Mouse (Mus musculus) heart, embryonic 10.5 days (tissue): Measurements from ENCODE around the gene Fxn. TPM values are rescaled to one million over a fixed set of nuclear protein-coding genes. Genes with fewer than 3 reads are reported as not detected.

Experiments
- DNase-seq: peaks from one replicate; pipeline ENCODE4 v3.0.0-alpha.2; 2017; ENCODE audit warnings: low spot score
- H3K27ac ChIP-seq: fragments of 300-500 bp; sonication (generic); 2 replicates; pipeline ENCODE4 v1.5.1; 2016; ENCODE audit warnings: mild to moderate bottlenecking
- H3K27me3 ChIP-seq: fragments of 300-500 bp; sonication (generic); 2 replicates; pipeline ENCODE4 v1.6.1; 2016; ENCODE audit warnings: mild to moderate bottlenecking; ENCODE audit not compliant: poor library complexity, insufficient read depth, severe bottlenecking
- H3K36me3 ChIP-seq: fragments of 300-500 bp; sonication (generic); 2 replicates; pipeline ENCODE4 v1.6.1; 2016; ENCODE audit warnings: mild to moderate bottlenecking, moderate library complexity
- H3K4me1 ChIP-seq: fragments of 300-500 bp; sonication (generic); 2 replicates; pipeline ENCODE4 v1.6.1; 2016; ENCODE audit warnings: mild to moderate bottlenecking
- H3K4me3 ChIP-seq: fragments of 300-500 bp; sonication (generic); 2 replicates; pipeline ENCODE4 v1.5.1; 2016; ENCODE audit warnings: mild to moderate bottlenecking, moderate library complexity
- H3K9me3 ChIP-seq: fragments of 300-500 bp; sonication (generic); 2 replicates; pipeline ENCODE4 v1.6.1; 2016; ENCODE audit warnings: mild to moderate bottlenecking, moderate library complexity
- WGBS: fragments of 180-500 bp; shearing (Covaris S2); methylation state at CpG from one replicate; pipeline ENCODE4 v1.1.7; 2016; 5-methylcytosine and 5-hydroxymethylcytosine counted together
- polyA plus RNA-seq: library from polyadenylated mRNA; unstranded; fragments of >200 nt; fragmentation: Nextera tagmentation; extraction: Ambion mirVana; gene quantifications from 2 replicates; pipeline ENCODE4 v1.2.1, GENCODE M21; 2016

The Fxn gene
- polyA plus RNA-seq = 71.9 and 73.4 TPM in 2 replicates

DNA sequence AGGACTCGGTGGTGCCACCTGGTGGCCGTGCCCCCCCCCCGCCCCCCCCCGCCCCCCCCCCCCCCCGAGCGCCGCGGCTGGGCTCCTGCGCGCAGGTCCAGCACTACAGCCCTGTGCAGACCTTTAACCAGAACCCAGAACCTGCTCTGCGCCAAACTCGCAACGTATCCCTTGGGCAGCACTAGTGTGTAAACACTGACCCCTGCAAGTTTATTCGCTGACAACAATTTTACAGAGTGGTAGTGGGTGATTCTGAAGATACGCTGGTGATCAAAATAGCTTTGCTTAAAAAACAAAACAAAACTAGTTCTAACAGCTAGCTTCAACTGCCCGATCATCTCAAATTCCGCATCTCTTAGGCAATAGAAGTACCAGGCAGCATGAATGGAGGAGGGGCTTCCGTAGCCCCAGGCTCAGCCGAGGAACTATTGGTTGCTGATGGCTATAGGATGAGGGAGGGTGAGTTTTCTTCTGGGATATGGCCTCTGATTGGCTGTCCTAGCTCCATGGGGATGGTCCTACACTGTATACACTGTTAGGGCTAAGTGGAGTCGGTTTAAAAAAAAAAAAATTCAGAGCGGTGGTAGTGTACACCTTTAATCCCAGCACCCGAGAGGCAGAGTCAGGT, at the start of gene Fxn:
Gene Fxn (minus strand): TSS at position 5 of the 628 bp plus-strand sequence.
- Histone ChIP-seq H3K4me3 (peak within 1 kb of the TSS; percentile 76), H3K9me3 (no peaks in the 10 kb centered on the region), H3K4me1 (peaks cover 6% of the 10 kb centered on the region), H3K27me3 (no peaks in the 10 kb centered on the region), H3K36me3 (peaks cover 17% of the 10 kb centered on the region; the same call in 1 of the 2 replicates), H3K27ac (peak within 1 kb of the TSS; percentile 97)
- WGBS = 1% methylated on average over 16 of the region's 22 CpGs
- DNase-seq = peak; percentile 92

DNA sequence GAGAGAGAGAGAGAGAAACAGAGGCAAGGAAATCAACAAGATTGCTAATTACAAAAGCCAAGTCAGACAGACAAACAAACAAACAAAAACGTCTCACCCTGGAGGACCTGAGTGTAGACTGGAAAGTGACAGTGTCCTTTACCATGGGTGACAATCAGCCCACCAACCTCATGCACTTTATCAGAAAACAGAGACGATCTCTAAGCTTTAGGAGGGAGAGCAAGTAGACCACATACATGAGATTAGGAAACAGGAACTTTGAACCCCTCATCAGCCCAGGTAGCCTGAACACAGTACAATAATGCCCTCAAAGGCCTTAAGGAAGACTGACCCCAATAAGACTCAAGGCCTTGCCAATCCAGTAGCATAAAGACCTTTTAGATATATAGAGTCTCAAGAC, 47.5 kb upstream of the Fxn start:
- DNase-seq = no peak
- Histone ChIP-seq H3K4me1 (peaks cover 10% of the 10 kb centered on the region), H3K27ac (no peak overlapping the region), H3K36me3 (no peaks in the 10 kb centered on the region; the same call in 1 of the 2 replicates), H3K27me3 (no peaks in the 10 kb centered on the region), H3K9me3 (no peaks in the 10 kb centered on the region), H3K4me3 (no peak overlapping the region)
- 34% methylated on average over 2 of the region's 2 CpGs for WGBS

DNA sequence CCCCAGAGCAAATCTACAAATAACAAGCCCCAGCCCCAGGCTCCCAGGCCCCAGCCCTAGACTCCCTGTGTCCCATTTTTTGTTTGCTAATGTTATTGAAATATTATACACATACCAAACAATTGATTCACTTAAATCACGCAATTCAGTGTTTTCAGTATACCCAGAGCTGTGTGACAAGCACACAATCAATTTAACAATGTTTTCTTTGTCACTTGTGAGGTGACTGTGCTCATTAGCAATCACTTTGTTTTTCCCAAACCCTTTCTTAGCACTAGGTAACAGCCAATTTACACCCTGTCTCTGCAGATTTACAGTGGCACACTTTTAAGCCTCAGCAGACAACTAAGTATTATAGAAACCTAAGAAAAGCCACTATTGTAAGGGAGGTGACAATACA, 46.6 kb upstream of the Fxn start:
- Histone ChIP-seq H3K27ac (no peak overlapping the region), H3K36me3 (no peaks in the 10 kb centered on the region; the same call in 1 of the 2 replicates), H3K4me3 (no peak overlapping the region), H3K4me1 (peaks cover 14% of the 10 kb centered on the region), H3K27me3 (no peaks in the 10 kb centered on the region), H3K9me3 (no peaks in the 10 kb centered on the region)
- 32% methylated on average over 1 of the region's 1 CpGs for WGBS
- peak; percentile 22 for DNase-seq

DNA sequence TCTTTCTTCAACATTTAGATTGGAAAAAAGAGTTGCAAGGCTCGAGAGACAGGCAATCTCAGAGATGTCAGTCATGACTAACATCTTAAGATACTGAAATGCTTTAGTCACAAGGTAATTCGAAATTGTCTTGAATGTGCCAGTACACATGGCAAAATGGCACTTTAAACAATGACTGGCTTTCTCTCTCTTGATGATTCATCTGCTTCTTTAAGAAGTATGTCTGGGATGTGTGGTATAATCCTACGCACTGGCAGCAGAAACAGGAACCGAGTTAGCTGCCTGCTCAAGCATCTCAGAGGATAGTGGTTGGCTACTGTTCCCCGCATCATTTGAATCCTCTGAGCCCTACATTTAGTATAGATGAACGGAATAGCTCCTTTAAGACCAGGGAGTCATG, 45.3 kb upstream of the Fxn start:
- H3K9me3 ChIP-seq = no peaks in the 10 kb centered on the region
- H3K36me3 ChIP-seq = no peaks in the 10 kb centered on the region; the same call in 1 of the 2 replicates
- H3K27ac ChIP-seq = no peak overlapping the region
- WGBS = 75% methylated on average over 6 of the region's 6 CpGs
- DNase-seq = no peak
- no peaks in the 10 kb centered on the region for H3K27me3 ChIP-seq
- H3K4me1 ChIP-seq = peaks cover 25% of the 10 kb centered on the region
- no peak overlapping the region for H3K4me3 ChIP-seq

DNA sequence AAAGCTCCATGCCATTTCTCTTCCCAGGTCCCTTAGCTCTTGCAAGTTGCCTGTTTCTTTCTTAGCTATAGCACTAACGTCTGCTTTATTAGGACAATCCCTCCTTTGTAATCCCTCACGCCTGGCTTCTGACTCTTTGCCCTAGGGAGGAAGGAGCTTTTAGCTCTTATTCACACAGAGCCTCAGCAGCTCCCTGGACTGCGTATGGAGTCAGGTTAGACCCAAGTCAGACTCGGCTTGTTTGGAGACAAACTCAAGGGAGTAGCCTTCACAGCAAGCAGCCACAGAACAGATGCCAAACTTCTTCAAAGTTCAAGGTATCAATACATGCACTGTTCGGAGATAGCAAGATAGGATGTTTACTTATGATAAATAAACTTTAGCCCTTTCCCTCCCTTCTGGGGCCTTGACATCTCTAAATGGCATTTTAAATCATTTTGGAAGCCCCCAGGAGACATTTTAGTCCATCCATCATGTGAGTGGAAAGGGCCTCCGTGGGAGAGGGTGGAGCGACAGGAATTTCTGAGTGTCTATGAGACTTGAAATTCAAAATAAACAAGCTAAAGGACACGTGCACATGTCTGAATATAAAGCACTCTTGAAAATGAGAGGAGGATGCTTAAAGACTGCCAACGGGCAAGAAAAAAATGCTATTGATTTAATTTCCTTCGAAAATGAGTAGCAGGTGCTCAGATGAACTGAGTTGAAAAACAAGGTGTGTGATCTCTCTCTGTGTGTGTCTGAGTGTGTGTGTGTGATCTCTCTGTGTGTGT, 43.6 kb upstream of the Fxn start:
- Histone ChIP-seq H3K4me1 (peaks cover 34% of the 10 kb centered on the region), H3K9me3 (no peaks in the 10 kb centered on the region), H3K27me3 (no peaks in the 10 kb centered on the region), H3K27ac (0 out of 2 replicates have a peak overlapping the region, but pooled peaks have one; percentile 1), H3K4me3 (no peak overlapping the region), H3K36me3 (no peaks in the 10 kb centered on the region)
- DNase-seq = no peak
- WGBS = 54% methylated on average over 10 of the region's 10 CpGs

DNA sequence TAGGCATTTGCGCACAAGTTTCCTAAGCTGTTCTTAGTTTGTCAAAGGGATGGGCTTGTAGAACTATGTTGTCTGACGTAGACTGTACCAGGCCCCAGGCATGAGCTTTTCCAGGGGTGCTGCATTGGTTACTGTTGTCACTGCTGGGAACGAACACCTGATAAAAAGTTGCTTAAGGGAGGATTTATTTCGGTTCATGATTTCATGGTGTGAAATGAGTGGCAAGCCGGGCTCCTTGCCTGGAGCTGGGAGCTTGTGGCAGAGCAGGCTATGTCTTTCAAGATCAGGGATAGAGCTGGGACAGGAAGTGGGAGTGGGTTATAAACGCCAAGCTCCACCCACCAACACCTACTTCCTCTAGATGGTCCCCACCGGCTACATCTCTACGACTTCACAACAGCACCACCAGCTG, 41.5 kb upstream of the Fxn start:
- WGBS = 80% methylated on average over 8 of the region's 8 CpGs
- H3K27ac ChIP-seq = 0 out of 2 replicates have a peak overlapping the region, but pooled peaks have one; percentile 29
- DNase-seq = peak; percentile 71

DNA sequence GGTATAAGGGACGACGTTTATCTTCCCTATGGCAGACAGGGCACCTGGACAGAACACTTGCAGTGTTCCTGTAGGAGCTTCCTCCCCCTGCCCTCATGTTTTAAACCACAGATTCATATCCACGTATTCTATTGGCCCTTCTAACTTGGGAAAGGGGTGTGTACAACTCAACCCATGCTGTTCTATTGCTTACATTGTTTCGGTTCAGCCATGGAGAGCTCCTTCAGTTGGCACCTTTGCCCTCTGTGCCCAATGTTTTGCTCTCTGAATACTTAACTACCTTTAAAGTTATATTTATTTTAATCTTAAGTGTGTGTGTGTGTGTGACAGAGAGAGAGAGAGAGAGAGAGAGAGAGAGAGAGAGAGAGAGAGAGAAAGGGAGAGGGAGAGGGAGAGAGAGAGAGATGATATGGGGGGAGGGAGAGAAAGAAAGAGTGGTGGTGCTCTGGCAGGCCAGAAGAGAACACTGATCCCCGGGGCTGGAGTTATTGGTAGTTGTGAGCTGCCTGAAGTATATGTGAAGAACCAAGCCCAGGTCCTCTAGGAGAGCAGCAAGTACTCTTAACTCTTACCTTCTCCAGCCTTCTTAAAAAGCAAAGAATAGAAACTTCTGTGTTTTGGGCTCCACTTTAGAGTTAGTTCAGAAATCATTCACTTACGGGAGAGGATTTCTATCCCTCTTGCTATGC, 41.0 kb upstream of the Fxn start:
- Histone ChIP-seq H3K9me3 (no peaks in the 10 kb centered on the region), H3K36me3 (no peaks in the 10 kb centered on the region), H3K27ac (0 out of 2 replicates have a peak overlapping the region, but pooled peaks have one; percentile 29), H3K4me3 (no peak overlapping the region), H3K27me3 (no peaks in the 10 kb centered on the region), H3K4me1 (peaks cover 42% of the 10 kb centered on the region)
- peak; percentile 3 for DNase-seq
- 87% methylated on average over 6 of the region's 6 CpGs for WGBS

More for the DNA sequence above, 41.5 kb upstream of the Fxn start:
- no peaks in the 10 kb centered on the region for H3K36me3 ChIP-seq
- H3K27me3 ChIP-seq = no peaks in the 10 kb centered on the region
- no peaks in the 10 kb centered on the region for H3K9me3 ChIP-seq
- H3K4me1 ChIP-seq = peaks cover 42% of the 10 kb centered on the region
- no peak overlapping the region for H3K4me3 ChIP-seq

DNA sequence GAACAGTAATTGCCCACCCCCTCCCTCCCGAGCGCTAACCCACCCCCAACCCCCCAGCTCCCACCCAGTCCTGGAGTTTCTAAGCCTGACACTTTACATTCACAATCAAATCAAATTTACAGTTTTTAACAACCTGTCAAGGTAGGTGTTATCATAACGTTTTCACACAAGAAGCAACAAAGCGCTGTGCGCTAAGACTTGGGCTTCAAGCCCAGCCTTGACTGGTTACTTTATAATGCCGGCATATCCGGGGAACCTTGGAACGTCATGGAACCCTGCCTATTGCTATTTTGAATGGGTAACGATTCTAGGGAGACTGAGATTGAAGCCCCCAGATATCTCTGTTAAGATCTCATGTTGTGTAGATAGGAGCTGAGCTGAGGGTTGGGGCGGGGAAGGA, 37.8 kb upstream of the Fxn start:
- peak; percentile 13 for DNase-seq
- H3K9me3 ChIP-seq = no peaks in the 10 kb centered on the region
- H3K4me1 ChIP-seq = peaks cover 47% of the 10 kb centered on the region
- no peaks in the 10 kb centered on the region for H3K27me3 ChIP-seq
- H3K36me3 ChIP-seq = no peaks in the 10 kb centered on the region
- H3K27ac ChIP-seq = no peak overlapping the region
- 81% methylated on average over 10 of the region's 10 CpGs for WGBS
- H3K4me3 ChIP-seq = no peak overlapping the region

DNA sequence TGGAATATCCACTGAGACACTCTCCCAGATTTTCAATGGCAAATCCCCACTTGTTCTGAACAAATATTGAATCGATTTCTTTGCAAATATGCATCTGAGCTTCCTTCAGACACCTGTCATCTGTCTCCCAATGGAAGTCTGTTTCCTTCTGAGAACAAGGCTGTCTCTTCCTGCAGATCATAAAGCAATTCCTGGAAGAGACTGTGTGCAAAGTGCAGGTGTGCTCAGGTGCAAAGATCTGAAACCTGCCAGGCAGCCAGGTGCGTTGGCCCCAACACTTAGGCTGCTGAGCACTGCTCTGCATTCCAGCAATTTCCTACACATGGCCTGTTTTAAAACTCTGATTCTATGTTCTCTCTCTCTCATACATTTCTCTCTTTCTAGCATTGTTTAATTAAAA, 37.3 kb upstream of the Fxn start:
- Histone ChIP-seq H3K4me1 (peaks cover 47% of the 10 kb centered on the region), H3K9me3 (no peaks in the 10 kb centered on the region), H3K4me3 (no peak overlapping the region), H3K36me3 (no peaks in the 10 kb centered on the region), H3K27ac (no peak overlapping the region), H3K27me3 (no peaks in the 10 kb centered on the region)
- WGBS = 95% methylated on average over 2 of the region's 2 CpGs
- peak; percentile 9 for DNase-seq

DNA sequence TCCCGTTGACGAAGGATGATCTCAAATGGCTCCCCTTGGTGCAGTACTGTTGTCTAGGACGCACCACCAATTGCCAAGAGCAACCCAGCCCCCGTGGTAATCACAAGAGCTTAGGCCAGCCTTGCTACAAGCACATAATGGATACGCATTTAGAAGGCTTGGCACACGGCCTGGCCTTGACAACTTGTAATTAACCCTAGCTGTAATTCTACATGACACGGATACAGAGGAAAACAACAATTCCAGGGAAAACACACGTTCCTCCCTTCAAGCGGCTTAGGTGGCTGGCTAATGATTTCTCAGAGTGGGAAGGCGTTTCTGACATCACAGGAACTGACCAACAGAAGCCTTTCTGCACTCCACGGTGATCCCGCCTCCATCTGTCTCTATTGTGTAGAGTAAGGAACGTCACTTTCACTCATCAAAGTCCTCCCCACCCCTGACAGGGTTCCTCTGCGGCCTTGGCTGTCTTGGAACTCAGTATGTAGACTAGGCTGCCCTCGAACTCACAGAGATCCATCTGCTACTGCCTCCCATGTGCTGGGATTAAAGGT, 36.7 kb upstream of the Fxn start:
- no peaks in the 10 kb centered on the region for H3K36me3 ChIP-seq
- whole genome bisulfite sequencing = 71% methylated on average over 15 of the region's 15 CpGs
- H3K27me3 ChIP-seq = no peaks in the 10 kb centered on the region
- H3K9me3 ChIP-seq = no peaks in the 10 kb centered on the region
- peaks cover 45% of the 10 kb centered on the region for H3K4me1 ChIP-seq
- H3K4me3 ChIP-seq = no peak overlapping the region
- peak; percentile 62 for DNase-seq
- H3K27ac ChIP-seq = peak overlapping the region; percentile 36; the same call in 1 of the 2 replicates

DNA sequence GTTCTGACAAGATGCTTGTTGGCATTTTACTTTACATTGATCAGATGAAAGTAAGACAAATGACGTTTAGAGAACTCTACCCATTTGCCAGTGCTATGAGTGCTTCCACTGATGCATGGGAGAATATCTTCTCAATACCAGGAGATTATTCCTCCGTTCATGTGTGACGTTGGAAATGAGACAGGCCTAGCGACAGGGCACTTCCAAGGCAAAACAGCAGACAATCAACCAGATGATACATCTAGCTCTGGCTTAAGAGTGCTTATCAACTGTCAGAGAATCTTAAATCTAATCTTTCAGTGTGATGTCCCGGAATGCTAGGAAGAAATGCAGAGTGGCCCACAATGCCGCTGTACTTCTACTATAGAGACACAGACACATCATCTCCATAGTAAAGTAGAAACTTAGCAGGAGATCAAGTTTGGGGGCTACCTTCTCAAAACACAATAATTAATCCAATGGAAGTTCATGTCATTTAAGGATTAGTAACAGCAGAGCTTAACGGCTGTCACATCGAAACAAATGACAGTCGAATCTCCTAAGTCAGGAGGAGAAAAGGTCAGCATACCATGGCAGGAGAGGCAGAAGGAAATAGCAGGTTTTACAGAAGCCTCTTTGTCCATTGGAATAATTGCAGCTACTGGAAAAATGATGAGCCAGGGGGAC, 35.8 kb upstream of the Fxn start:
- Histone ChIP-seq H3K4me3 (no peak overlapping the region), H3K4me1 (peaks cover 37% of the 10 kb centered on the region; the same call in 1 of the 2 replicates), H3K9me3 (no peaks in the 10 kb centered on the region), H3K27ac (0 out of 2 replicates have a peak overlapping the region, but pooled peaks have one; percentile 42), H3K36me3 (no peaks in the 10 kb centered on the region; the same call in 1 of the 2 replicates), H3K27me3 (no peaks in the 10 kb centered on the region)
- WGBS = 62% methylated on average over 9 of the region's 9 CpGs
- DNase-seq = peak; percentile 63

DNA sequence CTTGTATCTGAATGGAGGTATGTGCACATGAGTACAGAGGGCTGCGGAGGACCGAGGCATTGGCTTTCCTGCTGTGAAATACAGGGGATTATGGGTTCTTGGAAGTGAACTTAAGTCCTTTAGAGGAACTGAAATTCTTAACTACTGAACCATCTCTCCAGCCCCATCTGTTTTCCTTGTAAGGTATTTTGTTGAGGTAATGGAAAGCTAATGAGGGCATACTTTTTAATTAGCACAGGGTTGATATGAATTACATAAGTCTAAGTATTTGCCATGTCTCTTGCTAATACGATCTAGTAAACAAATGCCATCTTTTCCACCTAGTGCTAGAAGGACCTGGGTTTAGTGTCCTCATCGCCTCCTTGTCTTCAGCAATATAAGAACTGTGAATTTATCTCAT, 34.8 kb upstream of the Fxn start:
- H3K36me3 ChIP-seq = no peaks in the 10 kb centered on the region; the same call in 1 of the 2 replicates
- no peaks in the 10 kb centered on the region for H3K27me3 ChIP-seq
- no peak for DNase-seq
- H3K9me3 ChIP-seq = no peaks in the 10 kb centered on the region
- H3K4me3 ChIP-seq = no peak overlapping the region
- WGBS = 92% methylated on average over 4 of the region's 4 CpGs
- peaks cover 28% of the 10 kb centered on the region; the same call in 1 of the 2 replicates for H3K4me1 ChIP-seq
- H3K27ac ChIP-seq = no peak overlapping the region
